In the genomic region with DNA sequence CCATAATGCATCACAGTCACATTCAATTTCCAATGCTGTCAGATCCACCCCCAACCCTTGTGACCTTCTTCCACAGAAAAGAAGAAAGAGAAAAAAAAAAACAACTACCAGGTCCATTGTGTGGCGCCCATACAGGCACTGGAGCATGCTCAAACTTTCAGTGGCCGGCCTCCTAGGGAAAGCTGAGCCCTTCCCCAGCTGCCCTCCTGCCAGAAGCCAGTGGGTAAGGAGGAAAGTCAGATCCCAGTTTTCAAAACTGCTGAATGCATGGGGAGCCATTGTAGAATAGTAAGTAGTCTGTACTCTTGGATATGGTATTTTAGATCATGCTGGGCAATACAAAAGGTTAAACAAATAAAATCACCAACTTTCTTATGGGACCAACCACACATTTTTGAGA, we compare ENCODE assay signal across 24 mouse cellular contexts.
A peak's percentile ranks its signal among the peaks of the same experiment; 100 is the strongest.
DNase-seq lines count a peak whose midpoint lies in the region; ATAC-seq lines count a peak whose summit lies in the region.
"Had no signal": no experiment of that assay in that cellular context is flagged by ENCODE, and none has a peak within 500 bp of the region (broad histone marks: within the 10 kb centered on the region; RNA-seq: fewer than 3 reads in every experiment).

No protein-coding gene starts in this region.

- H3K4me2 ChIP-seq in midbrain, embryonic 15.5 days: no peak overlapping the region
- no peak overlapping the region for H3K4me2 ChIP-seq in hindbrain, embryonic 12.5 days (replicated peaks)
- H3K4me2 ChIP-seq: forebrain, embryonic 13.5 days; heart, embryonic 15.5 days; liver, embryonic 12.5 days had no signal

- H3K9me3 ChIP-seq in midbrain, embryonic 10.5 days (replicated peaks): no peaks in the 10 kb centered on the region
- H3K9me3 ChIP-seq in midbrain, embryonic 15.5 days: no peaks in the 10 kb centered on the region
- no peaks in the 10 kb centered on the region for H3K9me3 ChIP-seq in hindbrain, embryonic 12.5 days (replicated peaks)
- H3K9me3 ChIP-seq: forebrain, embryonic 13.5 days; heart, embryonic 15.5 days; kidney, embryonic 15.5 days; liver, embryonic 12.5 days had no signal

- DNase-seq in embryo, embryonic 10.5 days (ENCODE audit: low spot score): peak; percentile 42
- no peak for DNase-seq in embryo, embryonic 11 days
- peak; percentile 39 for DNase-seq in midbrain, embryonic 10.5 days (ENCODE audit: low spot score)
- peak; percentile 38 for DNase-seq in retina, embryonic 14.5 days (ENCODE audit: low spot score)
- no peak for DNase-seq in spleen, postnatal 10 days (ENCODE audit: low spot score in 2 of 2)
- DNase-seq: adrenal gland, postnatal 14 days; cerebellum, adult 11-12 months; cerebellum, adult 9-11 months; gastrocnemius, postnatal 14 days; liver, postnatal 0 days; lung, postnatal 36 days; right cerebral cortex, postnatal 4 days; thymus, adult 2 months; thymus, postnatal 36 days had no signal

- H3K36me3 ChIP-seq in midbrain, embryonic 10.5 days: no peaks in the 10 kb centered on the region
- no peaks in the 10 kb centered on the region for H3K36me3 ChIP-seq in midbrain, embryonic 15.5 days (replicated peaks)
- H3K36me3 ChIP-seq in hindbrain, embryonic 12.5 days: no peaks in the 10 kb centered on the region
- H3K36me3 ChIP-seq: G1E; heart, embryonic 15.5 days; kidney, embryonic 15.5 days; liver, embryonic 12.5 days had no signal

- H3K9ac ChIP-seq in midbrain, embryonic 15.5 days: no peak overlapping the region
- no peak overlapping the region for H3K9ac ChIP-seq in hindbrain, embryonic 12.5 days
- H3K9ac ChIP-seq: forebrain, embryonic 13.5 days; heart, embryonic 15.5 days; kidney, embryonic 15.5 days; liver, embryonic 12.5 days; liver, postnatal 0 days had no signal

- H3K4me3 ChIP-seq in midbrain, embryonic 10.5 days: no peak overlapping the region
- no peak overlapping the region for H3K4me3 ChIP-seq in midbrain, embryonic 15.5 days
- no peak overlapping the region for H3K4me3 ChIP-seq in hindbrain, embryonic 12.5 days
- H3K4me3 ChIP-seq: forebrain, embryonic 13.5 days; heart, embryonic 15.5 days; kidney, embryonic 15.5 days; left cerebral cortex, adult 2 months; liver, embryonic 12.5 days had no signal

- H3K27me3 ChIP-seq in midbrain, embryonic 10.5 days (ENCODE audit: low read depth, poor library complexity, severe bottlenecking): peaks cover 4% of the 10 kb centered on the region; the same call in 1 of the 2 replicates
- no peaks in the 10 kb centered on the region for H3K27me3 ChIP-seq in midbrain, embryonic 15.5 days (replicated peaks)
- no peaks in the 10 kb centered on the region for H3K27me3 ChIP-seq in hindbrain, embryonic 12.5 days
- H3K27me3 ChIP-seq: forebrain, embryonic 13.5 days; heart, embryonic 15.5 days; kidney, embryonic 15.5 days; liver, embryonic 12.5 days had no signal

- no peak for ATAC-seq in midbrain, embryonic 15.5 days (replicated peaks)
- peak; percentile 50; the same call in 1 of the 2 replicates for ATAC-seq in hindbrain, embryonic 12.5 days (ENCODE audit: low FRiP score)
- ATAC-seq: forebrain, embryonic 13.5 days; intestine, postnatal 0 days; liver, embryonic 12.5 days; liver, postnatal 0 days; Patski had no signal

- 14% methylated on average over 2 of the region's 2 CpGs for WGBS in midbrain, embryonic 10.5 days
- 21% methylated on average over 2 of the region's 2 CpGs for WGBS in midbrain, embryonic 15.5 days
- 19% methylated on average over 2 of the region's 2 CpGs for WGBS in hindbrain, embryonic 12.5 days

- H3K4me1 ChIP-seq in midbrain, embryonic 10.5 days: peaks cover 23% of the 10 kb centered on the region
- peaks cover 3% of the 10 kb centered on the region; the same call in 1 of the 2 replicates for H3K4me1 ChIP-seq in midbrain, embryonic 15.5 days
- peaks cover 3% of the 10 kb centered on the region; the same call in 1 of the 2 replicates for H3K4me1 ChIP-seq in hindbrain, embryonic 12.5 days
- H3K4me1 ChIP-seq: forebrain, embryonic 13.5 days; heart, embryonic 15.5 days; kidney, embryonic 15.5 days; liver, embryonic 12.5 days had no signal

- no peak overlapping the region for H3K27ac ChIP-seq in midbrain, embryonic 10.5 days (replicated peaks)
- no peak overlapping the region for H3K27ac ChIP-seq in midbrain, embryonic 15.5 days
- H3K27ac ChIP-seq in hindbrain, embryonic 12.5 days: no peak overlapping the region
- H3K27ac ChIP-seq: forebrain, embryonic 13.5 days; heart, embryonic 15.5 days; kidney, embryonic 15.5 days; left cerebral cortex, adult 2 months; liver, embryonic 12.5 days had no signal

Comparison
In these comparisons a context has a peak if more than half of its experiments do, and no peak if none do; other contexts are left out.
1. DNase-seq: peak in embryo, embryonic 10.5 days (single experiment), midbrain, embryonic 10.5 days (single experiment) and retina, embryonic 14.5 days (single experiment); none in embryo, embryonic 11 days (single experiment) and spleen, postnatal 10 days (0 of 2).